Mouse (Mus musculus): ENCODE data around the gene Gm20605.

The Gm20605 gene

DNA sequence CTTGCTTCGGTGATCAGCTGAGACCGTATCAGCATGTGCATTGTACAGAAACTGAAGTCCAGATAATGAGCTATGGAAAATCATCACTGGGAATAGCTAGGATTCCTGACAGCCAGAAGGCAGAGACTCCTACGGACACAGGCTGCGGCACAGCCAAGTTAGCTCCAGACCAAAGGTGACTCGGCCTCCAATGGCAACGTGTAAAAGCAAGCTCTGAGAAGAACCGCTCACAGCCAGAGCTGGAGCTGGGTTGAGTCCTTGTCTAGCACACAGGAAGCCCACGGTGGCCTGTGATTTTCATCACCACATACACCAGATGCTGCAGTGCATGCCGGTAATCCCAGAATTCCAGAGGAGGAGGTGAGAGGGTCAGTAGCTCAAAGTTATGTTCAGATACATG, 61.6 kb downstream of the Gm20605 start:
- no peak for DNase-seq (ENCODE audit: low spot score in 2 of 2)

DNA sequence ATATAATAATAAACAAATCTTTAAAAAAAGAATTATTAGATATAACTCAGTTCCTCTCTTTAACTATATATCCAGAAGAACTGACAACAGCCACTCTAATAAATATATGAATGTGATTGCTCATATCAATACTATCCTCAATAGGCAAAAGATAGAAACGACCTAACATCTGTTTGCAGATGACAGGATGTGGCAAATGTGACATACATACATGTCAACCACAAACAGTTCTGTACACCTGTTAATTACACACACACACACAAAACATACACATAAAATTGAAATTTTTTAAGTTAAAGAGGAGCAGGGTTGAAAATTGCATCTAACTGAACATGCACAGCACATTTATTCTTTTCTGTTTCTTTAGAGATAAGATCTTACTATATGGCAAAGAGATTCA, 62.9 kb downstream of the Gm20605 start:
- DNase-seq (ENCODE audit: low spot score in 2 of 2) = no peak

All from frontal cortex, postnatal 25 days (tissue).